Mouse (Mus musculus) Patski (cell line): ENCODE data around the gene Panx2. TPM values are rescaled to one million over a fixed set of nuclear protein-coding genes. Genes with fewer than 3 reads are reported as not detected.

Experiments used
- ATAC-seq: fragments of 100-300 bp; one replicate; pipeline ENCODE4 v1.8.0; 2021
- CTCF ChIA-PET: fragments of 350-600 bp; sonication (Branson Sonifier 250); formaldehyde crosslinking; loops from one replicate; lab custom pipeline; 2022; ENCODE audit warnings: inconsistent platforms; lab: Charles Lee
- POLR2A ChIA-PET: fragments of 350-600 bp; sonication (Branson Sonifier 250); formaldehyde crosslinking; loops from one replicate; lab custom pipeline; 2022; ENCODE audit warnings: antibody characterized with exemption, inconsistent platforms; lab: Charles Lee
- DNase-seq: peaks from one replicate; pipeline ENCODE4 v3.0.0-alpha.2; 2011; ENCODE audit warnings: low read depth, low spot score
- H3K27me3 ChIP-seq: fragments of 371-371 bp; one replicate; pipeline ENCODE4 v1.5.1; 2021
- CTCF ChIP-seq: fragments of 100-300 bp; IDR thresholded peaks from one replicate; pipeline ENCODE4 v1.5.1; 2021
- in situ Hi-C: fragments of 300-500 bp; cut with MboI; formaldehyde crosslinking; loops from 3 replicates; pipeline ENCODE4 v1.11.1; 2018; ENCODE audit warnings: low pct_unique_long_range_greater_than_20kb, mixed read lengths
- polyA plus RNA-seq: library from polyadenylated mRNA; unstranded; gene quantifications from one replicate; pipeline ENCODE4 v1.2.3, GENCODE M21; 2021

Gene Panx2
- polyA plus RNA-seq, 1 experiment from 2014 or later = 0.12 TPM

DNA sequence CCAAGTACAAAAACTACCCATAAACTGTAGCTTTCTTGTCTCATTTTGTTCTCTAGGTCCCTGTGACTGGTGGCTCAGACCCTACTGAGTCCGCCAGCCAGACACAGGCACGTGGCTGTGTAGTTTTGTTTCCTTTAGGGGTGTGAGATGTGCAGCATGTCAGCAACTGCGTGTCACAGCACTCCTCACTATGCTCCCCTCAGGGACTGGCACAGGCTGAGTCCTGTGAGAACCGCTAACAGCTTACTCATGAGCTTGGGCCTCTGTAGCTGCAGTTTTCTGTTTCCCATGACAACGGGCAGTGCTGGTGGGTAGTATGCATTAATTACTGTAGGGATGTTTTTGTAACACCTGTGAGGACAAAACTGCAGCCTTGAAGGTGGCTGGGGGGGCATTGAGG is 32.6 kb downstream of the Panx2 start:
- H3K27me3 ChIP-seq = no peaks in the 10 kb centered on the region
- ChIA-PET CTCF (interaction anchor here (1.2 kb wide), 1 partner anchor 36 kb away, joined by 5 read pairs; the partner anchor contains the start of gene Hdac10), POLR2A (interaction anchor here (1.0 to 1.2 kb wide), 2 partner anchors 17 to 171 kb away, joined by 3 to 5 read pairs; partner anchors contain the start of gene Trabd)
- DNase-seq (no peak), ATAC-seq (no peak)
- no peak for TF ChIP-seq CTCF
- in situ Hi-C loops = loop anchor here (10.0 kb wide), 1 partner anchor 267 kb away; no protein-coding TSS in a partner anchor

DNA sequence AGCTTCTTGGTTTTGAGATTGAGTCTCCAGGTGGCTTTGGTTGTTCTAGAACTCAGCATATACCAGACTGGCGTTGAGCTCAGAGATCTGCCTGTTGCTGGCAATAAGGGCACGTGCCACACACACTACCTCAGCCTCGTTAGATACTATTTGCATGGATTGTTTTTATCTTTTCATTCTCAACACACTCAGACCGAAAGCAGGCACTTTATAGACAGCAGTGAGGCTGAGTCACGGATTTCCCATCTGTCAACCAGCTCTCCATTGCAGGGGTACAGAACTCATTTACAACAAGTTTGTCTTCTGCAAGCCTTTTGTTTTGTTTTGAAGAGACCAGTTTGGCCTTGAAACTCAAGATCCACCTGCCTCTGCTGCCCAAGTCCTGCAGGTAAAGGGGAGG is 37.9 kb downstream of the Panx2 start:
- in situ Hi-C loops = loop anchor here (10.0 kb wide), 1 partner anchor 273 kb away; no protein-coding TSS in a partner anchor
- no peaks in the 10 kb centered on the region for H3K27me3 ChIP-seq

DNA sequence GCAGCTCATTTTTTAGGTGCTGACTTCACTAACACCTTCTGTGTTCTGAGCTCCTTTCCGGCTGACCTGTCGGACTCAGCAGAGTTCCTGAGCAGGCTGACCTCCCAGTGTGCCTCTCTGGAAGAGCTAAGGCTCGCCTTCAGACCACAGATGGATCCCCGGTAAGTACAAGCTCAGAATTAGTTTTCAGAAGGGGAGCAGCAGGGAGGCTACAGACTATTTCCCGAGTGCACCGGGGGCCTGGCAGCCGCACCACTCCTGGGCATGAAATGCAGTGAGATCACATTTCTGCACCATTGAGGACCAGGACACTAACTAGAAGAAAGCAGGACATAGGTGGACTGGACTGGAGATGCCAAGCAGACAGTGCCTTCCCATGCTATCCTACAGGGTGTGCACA is 39.1 kb downstream of the Panx2 start:
- H3K27me3 ChIP-seq = no peaks in the 10 kb centered on the region
- CTCF ChIA-PET = interaction anchor here (0.8 to 1.0 kb wide), 2 partner anchors 9 to 25 kb away, joined by 3 read pairs; partner anchors contain the start of gene Tubgcp6
- DNase-seq (no peak), ATAC-seq (no peak)
- in situ Hi-C loops = loop anchor here (10.0 kb wide), 1 partner anchor 274 kb away; no protein-coding TSS in a partner anchor
- POLR2A ChIA-PET = interaction anchor here (1.0 kb wide), 1 partner anchor 8 kb away, joined by 3 read pairs; no protein-coding TSS in a partner anchor
- TF ChIP-seq CTCF = no peak

More for the DNA sequence above, 37.9 kb downstream of the Panx2 start:
- ATAC-seq (no peak), DNase-seq (no peak)
- TF ChIP-seq CTCF = no peak
- ChIA-PET CTCF (interaction anchor here (1.2 kb wide), 1 partner anchor 31 kb away, joined by 4 read pairs; the partner anchor contains the start of gene Hdac10), POLR2A (no interaction called here)

DNA sequence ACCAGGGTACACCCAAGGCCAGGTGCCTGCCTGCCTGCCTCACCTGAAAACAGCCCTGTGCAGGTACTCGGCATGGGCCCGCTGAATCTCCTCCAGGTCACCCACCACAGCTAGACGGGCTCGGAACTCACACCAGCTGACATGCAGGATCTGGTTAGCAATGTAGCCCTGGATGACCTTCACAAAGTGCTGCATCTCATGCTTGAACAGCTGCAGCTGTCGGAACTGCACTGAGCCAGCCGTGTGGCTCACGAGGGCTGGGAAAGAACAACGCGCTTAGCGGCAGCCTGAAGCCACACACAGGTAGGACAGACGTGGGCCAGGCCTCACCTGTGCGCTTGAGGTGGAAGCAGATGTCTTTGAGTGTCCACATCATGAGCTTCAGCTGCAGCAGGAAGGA is 41.3 kb downstream of the Panx2 start:
- no peak for DNase-seq
- no peak for ATAC-seq
- ChIA-PET POLR2A (interaction anchor here (0.6 to 1.0 kb wide), 4 partner anchors 21 to 389 kb away, joined by 3 to 8 read pairs (median 4); no protein-coding TSS in a partner anchor), CTCF (interaction anchor here (1.5 kb wide), 1 partner anchor 27 kb away, joined by 7 read pairs; the partner anchor contains the start of gene Hdac10)
- in situ Hi-C loops = no loop called here
- H3K27me3 ChIP-seq = no peaks in the 10 kb centered on the region
- TF ChIP-seq CTCF = no peak

DNA sequence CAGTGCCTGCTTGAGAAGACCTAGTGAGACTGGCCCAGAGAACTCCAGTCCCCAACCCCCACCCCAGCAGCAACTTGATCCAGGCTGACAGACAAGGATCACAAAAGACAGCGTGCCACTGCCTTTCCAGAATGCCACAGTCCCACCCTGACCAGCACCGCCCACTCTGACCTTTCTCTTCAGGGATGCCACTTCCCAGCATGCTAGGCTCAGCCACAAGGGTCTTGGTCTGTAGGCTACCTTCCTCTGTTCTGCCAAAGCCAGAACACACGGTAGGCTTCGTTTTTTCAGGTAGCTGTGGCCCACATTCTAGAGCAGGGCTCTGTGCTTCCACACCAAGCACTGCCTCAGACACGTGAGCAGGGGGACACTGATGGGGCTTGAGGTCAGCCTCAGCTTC is 43.1 kb downstream of the Panx2 start:
- DNase-seq = no peak
- CTCF ChIA-PET = no interaction called here
- H3K27me3 ChIP-seq = no peaks in the 10 kb centered on the region
- no peak for ATAC-seq
- no peak for TF ChIP-seq CTCF
- in situ Hi-C loops = no loop called here
- POLR2A ChIA-PET = interaction anchor here (1.2 kb wide), 1 partner anchor 12 kb away, joined by 5 read pairs; no protein-coding TSS in a partner anchor

DNA sequence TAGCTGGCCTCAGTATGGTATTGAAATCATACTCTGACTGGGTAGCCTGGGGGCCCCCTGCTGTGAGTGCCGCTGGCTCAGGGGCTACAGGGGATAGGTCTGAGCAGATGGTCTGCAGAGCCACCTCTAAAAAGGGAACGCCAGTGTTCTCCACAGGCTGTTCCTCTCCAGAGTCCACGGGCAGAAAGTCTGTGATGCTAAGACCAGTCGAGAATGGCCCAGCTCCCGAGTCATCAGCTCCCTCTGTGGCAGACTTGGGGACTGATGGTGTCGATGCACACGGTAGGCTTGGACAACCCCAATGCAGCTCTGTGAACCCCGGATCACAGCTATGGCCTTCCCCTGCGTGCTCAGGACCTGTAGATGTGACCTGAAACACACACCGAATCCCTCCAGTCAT is 44.4 kb downstream of the Panx2 start:
- in situ Hi-C loops = no loop called here
- TF ChIP-seq CTCF = no peak
- ATAC-seq = no peak
- DNase-seq = no peak
- ChIA-PET CTCF (no interaction called here), POLR2A (no interaction called here)
- H3K27me3 ChIP-seq = no peaks in the 10 kb centered on the region

DNA sequence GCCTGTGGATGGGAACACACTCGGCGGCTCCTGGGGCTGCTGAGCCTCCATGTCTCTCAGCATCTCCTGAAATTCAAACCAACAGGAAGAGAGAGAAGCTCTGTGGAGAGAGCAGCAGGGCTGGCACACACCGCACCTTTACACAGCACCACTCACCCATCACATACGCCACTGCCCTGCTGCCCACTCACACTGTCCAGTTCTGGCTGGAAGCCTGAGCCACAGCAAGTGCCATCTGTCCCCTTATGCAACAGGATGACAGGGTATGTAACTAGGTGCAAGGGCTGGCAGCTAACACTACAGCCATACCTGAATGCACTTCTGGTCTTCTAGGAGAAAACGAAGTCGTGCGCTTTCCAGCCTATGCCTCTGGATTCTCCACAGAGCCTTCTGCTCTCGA is 44.9 kb downstream of the Panx2 start:
- ChIA-PET CTCF (no interaction called here), POLR2A (no interaction called here)
- ATAC-seq = no peak
- no peaks in the 10 kb centered on the region for H3K27me3 ChIP-seq
- no peak for TF ChIP-seq CTCF
- in situ Hi-C loops = no loop called here
- DNase-seq = no peak

DNA sequence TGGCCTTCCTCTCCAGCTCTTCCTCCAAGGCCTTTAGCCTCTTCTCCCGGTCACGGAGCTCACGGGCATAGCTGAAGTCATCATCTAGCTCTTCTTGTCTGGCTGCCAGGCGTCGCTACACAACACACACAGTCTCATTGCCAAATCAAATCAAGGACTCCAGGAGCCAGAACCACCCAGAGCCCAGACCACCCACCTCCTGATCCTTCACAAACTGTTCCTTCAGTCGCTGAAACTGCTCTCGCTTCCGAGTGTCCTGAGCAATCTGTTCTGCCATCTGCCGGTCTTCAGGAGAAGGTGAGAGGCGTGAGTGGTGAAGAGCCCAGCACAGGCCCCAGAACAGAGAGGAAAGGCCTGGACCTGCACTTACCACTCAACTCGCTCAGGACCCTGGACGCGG is 46.5 kb downstream of the Panx2 start:
- TF ChIP-seq CTCF = no peak
- POLR2A ChIA-PET = interaction anchor here (1.2 kb wide), 1 partner anchor 8 kb away, joined by 3 read pairs; no protein-coding TSS in a partner anchor
- no peaks in the 10 kb centered on the region for H3K27me3 ChIP-seq
- CTCF ChIA-PET = interaction anchor here (1.1 kb wide), 1 partner anchor 105 kb away, joined by 3 read pairs; the partner anchor contains the start of gene Ppp6r2
- no peak for ATAC-seq
- in situ Hi-C loops = no loop called here
- DNase-seq = no peak

DNA sequence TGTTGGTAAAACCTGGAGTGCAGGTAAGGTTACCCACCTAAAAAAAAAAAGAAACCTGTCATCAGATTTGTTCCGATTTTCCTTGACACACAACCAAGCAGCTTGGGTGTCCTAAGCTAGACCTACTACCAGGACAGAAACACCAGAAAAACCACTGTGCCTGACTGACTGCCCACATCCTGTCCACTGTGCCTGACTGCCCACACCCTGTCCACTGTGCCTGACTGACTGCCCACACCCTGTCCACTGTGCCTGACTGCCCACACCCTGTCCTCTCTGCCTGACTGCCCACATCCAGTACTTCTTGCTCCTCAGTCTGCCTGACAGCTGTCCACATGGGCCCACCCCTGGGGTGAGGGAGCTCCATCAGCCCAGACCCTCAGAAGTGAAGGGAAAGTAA is 47.4 kb downstream of the Panx2 start:
- in situ Hi-C loops = no loop called here
- ChIA-PET CTCF (interaction anchor here (1.1 kb wide), 1 partner anchor 9 kb away, joined by 3 read pairs; no protein-coding TSS in a partner anchor), POLR2A (interaction anchor here (1.2 kb wide), 1 partner anchor 9 kb away, joined by 3 read pairs; no protein-coding TSS in a partner anchor)
- no peak for DNase-seq
- TF ChIP-seq CTCF = no peak
- no peaks in the 10 kb centered on the region for H3K27me3 ChIP-seq
- no peak for ATAC-seq

DNA sequence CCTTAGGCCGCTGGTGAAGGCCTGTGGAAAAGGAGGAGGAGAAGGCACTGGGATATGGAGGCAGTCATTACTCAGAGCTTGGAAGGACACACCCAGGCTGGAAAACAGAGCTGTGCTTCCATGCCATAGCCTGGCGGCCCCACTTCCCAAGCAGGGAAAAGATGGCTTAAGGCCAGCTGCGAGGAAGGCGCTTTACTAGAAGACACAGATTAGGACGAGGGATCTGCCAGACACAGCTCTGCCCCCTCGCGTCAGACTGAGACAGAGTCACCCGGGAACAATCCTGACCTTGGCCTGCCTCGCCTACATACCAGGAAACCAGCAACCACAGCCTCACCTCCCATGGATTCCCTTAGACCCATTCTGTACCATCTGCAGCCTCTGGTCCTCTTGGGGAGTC is 50.6 kb downstream of the Panx2 start:
- TF ChIP-seq CTCF = no peak
- in situ Hi-C loops = no loop called here
- DNase-seq (no peak), ATAC-seq (peak; percentile 42)
- H3K27me3 ChIP-seq = no peaks in the 10 kb centered on the region
- POLR2A ChIA-PET = no interaction called here
- CTCF ChIA-PET = interaction anchor here (0.5 to 1.7 kb wide), 6 partner anchors 10 to 321 kb away, joined by 3 to 4 read pairs (median 3); partner anchors contain the start of gene Tubgcp6

DNA sequence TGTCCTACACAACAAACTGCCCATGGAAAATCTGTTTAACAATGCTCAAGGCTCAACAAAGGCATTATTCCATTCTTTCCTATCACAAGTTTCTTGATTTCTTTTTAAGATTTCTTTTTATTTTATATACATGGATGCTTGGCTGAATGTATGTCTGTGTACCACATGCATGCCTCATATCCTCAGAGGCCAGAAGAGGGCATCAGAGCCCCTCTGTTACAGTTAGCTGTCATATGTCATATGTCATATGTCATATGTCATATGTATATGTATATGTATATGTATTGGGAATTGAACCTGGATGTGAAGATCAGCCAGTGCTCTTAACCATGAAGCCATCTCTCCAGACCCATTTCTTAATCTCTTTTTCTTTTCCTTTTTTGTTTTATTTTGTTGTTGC is 58.5 kb downstream of the Panx2 start:
- no peaks in the 10 kb centered on the region for H3K27me3 ChIP-seq
- TF ChIP-seq CTCF = no peak
- ATAC-seq = no peak
- DNase-seq = no peak
- CTCF ChIA-PET = interaction anchor here (1.4 to 2.2 kb wide), 2 partner anchors 37 to 93 kb away, joined by 3 to 9 read pairs; partner anchors contain the start of gene Ppp6r2
- in situ Hi-C loops = no loop called here
- POLR2A ChIA-PET = no interaction called here
